Mouse (Mus musculus) neural tube, embryonic 11.5 days (tissue): ENCODE results near the gene Pdzd2. TPM values are rescaled to one million over a fixed set of nuclear protein-coding genes. Genes with fewer than 3 reads are reported as not detected.

Source experiments
- ATAC-seq: fragments of 200-750 bp; cut with Nextera tagmentation; 2 replicates; pipeline ENCODE4 v1.8.0; 2017; ENCODE audit warnings: moderate number of reproducible peaks, mild to moderate bottlenecking, moderate TSS enrichment, moderate library complexity; ENCODE audit not compliant: insufficient read depth, low FRiP score, low TSS enrichment
- DNase-seq: peaks from one replicate; pipeline ENCODE4 v3.0.0-alpha.2; 2015; ENCODE audit warnings: low spot score
- H3K27ac ChIP-seq: fragments of 300-500 bp; sonication (generic); 2 replicates; pipeline ENCODE4 v1.5.1; 2014; ENCODE audit warnings: low read depth, mild to moderate bottlenecking, low read length
- H3K27me3 ChIP-seq: fragments of 300-500 bp; sonication (generic); 2 replicates; pipeline ENCODE4 v1.6.1; 2014; ENCODE audit warnings: mild to moderate bottlenecking, low read length, mixed read lengths; ENCODE audit not compliant: control insufficient read depth, insufficient read depth
- H3K36me3 ChIP-seq: fragments of 300-500 bp; sonication (generic); 2 replicates; pipeline ENCODE4 v1.6.1; 2014; ENCODE audit warnings: mild to moderate bottlenecking, low read length, moderate library complexity, mixed read lengths; ENCODE audit not compliant: control insufficient read depth, insufficient read depth
- H3K4me1 ChIP-seq: fragments of 300-500 bp; sonication (generic); 2 replicates; pipeline ENCODE4 v1.6.1; 2014; ENCODE audit warnings: low read length, mixed read lengths; ENCODE audit not compliant: control insufficient read depth, insufficient read depth
- H3K4me2 ChIP-seq: fragments of 300-500 bp; sonication (generic); 2 replicates; pipeline ENCODE4 v1.6.1; 2014; ENCODE audit warnings: low read depth, mild to moderate bottlenecking, moderate library complexity
- H3K4me3 ChIP-seq: fragments of 300-500 bp; sonication (generic); 2 replicates; pipeline ENCODE4 v1.5.1; 2014; ENCODE audit warnings: low read depth, low read length
- H3K9ac ChIP-seq: fragments of 300-500 bp; sonication (generic); 2 replicates; pipeline ENCODE4 v1.6.1; 2014; ENCODE audit warnings: mild to moderate bottlenecking, low read length
- H3K9me3 ChIP-seq: fragments of 300-500 bp; sonication (generic); 2 replicates; pipeline ENCODE4 v1.6.1; 2016; ENCODE audit warnings: low read length; ENCODE audit not compliant: control insufficient read depth
- WGBS: fragments of 180-500 bp; shearing (Covaris S2); extraction: QIAGEN DNeasy Blood & Tissue Kit; methylation state at CpG from one replicate; pipeline ENCODE4 v1.1.7; 2014; 5-methylcytosine and 5-hydroxymethylcytosine counted together
- polyA plus RNA-seq: library from polyadenylated mRNA; unstranded; fragments of >200 nt; fragmentation: Nextera tagmentation; extraction: Ambion mirVana; gene quantifications from 2 replicates; pipeline ENCODE4 v1.2.1, GENCODE M21; 2014

Pdzd2 gene
- polyA plus RNA-seq, 1 experiment from 2014 or later: 4.8 TPM

- Histone ChIP-seq H3K4me2 (no peak overlapping the region), H3K9ac (no peak overlapping the region), H3K4me1 (no peaks in the 10 kb centered on the region), H3K27ac (no peak overlapping the region), H3K4me3 (no peak overlapping the region), H3K9me3 (no peaks in the 10 kb centered on the region), H3K36me3 (no peaks in the 10 kb centered on the region), H3K27me3 (no peaks in the 10 kb centered on the region)
- DNase-seq (no peak), ATAC-seq (no peak)
- 34% methylated on average over 7 of the region's 7 CpGs for WGBS
Observed at GRCm38 (mm10) chr15:12697741-12698140, 42.0 kb downstream of the Pdzd2 start.

- no peaks in the 10 kb centered on the region for H3K9me3 ChIP-seq
- H3K27me3 ChIP-seq: no peaks in the 10 kb centered on the region
- no peak for ATAC-seq
- no peak overlapping the region for H3K4me3 ChIP-seq
- H3K4me2 ChIP-seq: no peak overlapping the region
- no peak overlapping the region for H3K27ac ChIP-seq
- no peak for DNase-seq
- WGBS: 50% methylated on average over 8 of the region's 8 CpGs
- H3K4me1 ChIP-seq: no peaks in the 10 kb centered on the region
- H3K9ac ChIP-seq: no peak overlapping the region
- no peaks in the 10 kb centered on the region for H3K36me3 ChIP-seq
Observed at GRCm38 (mm10) chr15:12696889-12697288, 42.8 kb downstream of the Pdzd2 start.

- H3K4me2 ChIP-seq: no peak overlapping the region
- H3K4me1 ChIP-seq: no peaks in the 10 kb centered on the region
- DNase-seq: no peak
- H3K9ac ChIP-seq: no peak overlapping the region
- H3K27ac ChIP-seq: no peak overlapping the region
- ATAC-seq: no peak
- no peak overlapping the region for H3K4me3 ChIP-seq
- no peaks in the 10 kb centered on the region for H3K27me3 ChIP-seq
- no peaks in the 10 kb centered on the region for H3K9me3 ChIP-seq
- H3K36me3 ChIP-seq: no peaks in the 10 kb centered on the region
- WGBS: 86% methylated on average over 7 of the region's 7 CpGs
Observed at GRCm38 (mm10) chr15:12689716-12690381, 49.9 kb downstream of the Pdzd2 start.

- WGBS: 57% methylated on average over 9 of the region's 9 CpGs
- H3K27ac ChIP-seq: no peak overlapping the region
- H3K4me1 ChIP-seq: no peaks in the 10 kb centered on the region
- no peaks in the 10 kb centered on the region for H3K27me3 ChIP-seq
- no peaks in the 10 kb centered on the region; the same call in 1 of the 2 replicates for H3K9me3 ChIP-seq
- ATAC-seq (no peak), DNase-seq (no peak)
- no peak overlapping the region for H3K9ac ChIP-seq
- no peak overlapping the region for H3K4me2 ChIP-seq
- H3K36me3 ChIP-seq: no peaks in the 10 kb centered on the region
- H3K4me3 ChIP-seq: no peak overlapping the region
Observed at GRCm38 (mm10) chr15:12682549-12682948, 57.2 kb downstream of the Pdzd2 start.

- Histone ChIP-seq H3K27me3 (no peaks in the 10 kb centered on the region), H3K4me3 (no peak overlapping the region), H3K9me3 (no peaks in the 10 kb centered on the region; the same call in 1 of the 2 replicates), H3K9ac (no peak overlapping the region), H3K4me2 (no peak overlapping the region), H3K36me3 (no peaks in the 10 kb centered on the region), H3K4me1 (no peaks in the 10 kb centered on the region), H3K27ac (no peak overlapping the region)
- ATAC-seq: no peak
- DNase-seq: no peak
- 89% methylated on average over 2 of the region's 2 CpGs for WGBS
Observed at GRCm38 (mm10) chr15:12681891-12682290, 57.8 kb downstream of the Pdzd2 start.

GRCm38 (mm10) chr15:12680750-12681149 is 59.0 kb downstream of the Pdzd2 start:
- DNase-seq (no peak), ATAC-seq (no peak)
- no peak overlapping the region for H3K4me2 ChIP-seq
- no peaks in the 10 kb centered on the region; the same call in 1 of the 2 replicates for H3K9me3 ChIP-seq
- 45% methylated on average over 7 of the region's 7 CpGs for WGBS
- no peak overlapping the region for H3K27ac ChIP-seq
- H3K9ac ChIP-seq: no peak overlapping the region
- no peaks in the 10 kb centered on the region for H3K4me1 ChIP-seq
- no peaks in the 10 kb centered on the region for H3K36me3 ChIP-seq
- no peak overlapping the region for H3K4me3 ChIP-seq
- no peaks in the 10 kb centered on the region for H3K27me3 ChIP-seq

- Histone ChIP-seq H3K9me3 (no peaks in the 10 kb centered on the region; the same call in 1 of the 2 replicates), H3K9ac (no peak overlapping the region), H3K4me2 (no peak overlapping the region), H3K27me3 (no peaks in the 10 kb centered on the region), H3K4me1 (no peaks in the 10 kb centered on the region), H3K36me3 (no peaks in the 10 kb centered on the region), H3K27ac (no peak overlapping the region), H3K4me3 (no peak overlapping the region)
- ATAC-seq (no peak), DNase-seq (no peak)
- 91% methylated on average over 6 of the region's 6 CpGs for WGBS
Observed at GRCm38 (mm10) chr15:12679996-12680395, 59.7 kb downstream of the Pdzd2 start.

GRCm38 (mm10) chr15:12678540-12679112 is 61.1 kb downstream of the Pdzd2 start:
- Histone ChIP-seq H3K4me2 (no peak overlapping the region), H3K9ac (no peak overlapping the region), H3K36me3 (no peaks in the 10 kb centered on the region), H3K4me1 (no peaks in the 10 kb centered on the region), H3K27me3 (no peaks in the 10 kb centered on the region), H3K27ac (no peak overlapping the region), H3K4me3 (no peak overlapping the region), H3K9me3 (no peaks in the 10 kb centered on the region)
- 91% methylated on average over 2 of the region's 2 CpGs for WGBS
- ATAC-seq (no peak), DNase-seq (no peak)

- no peak overlapping the region for H3K9ac ChIP-seq
- 86% methylated on average over 3 of the region's 3 CpGs for WGBS
- H3K4me3 ChIP-seq: no peak overlapping the region
- no peak overlapping the region for H3K4me2 ChIP-seq
- H3K9me3 ChIP-seq: no peaks in the 10 kb centered on the region
- H3K27ac ChIP-seq: no peak overlapping the region
- no peaks in the 10 kb centered on the region for H3K36me3 ChIP-seq
- no peaks in the 10 kb centered on the region for H3K4me1 ChIP-seq
- no peak for ATAC-seq
- DNase-seq: no peak
- no peaks in the 10 kb centered on the region for H3K27me3 ChIP-seq
Observed at GRCm38 (mm10) chr15:12675366-12675765, 64.4 kb downstream of the Pdzd2 start.
